Mouse (Mus musculus) kidney, adult 2 months (tissue): ENCODE results near the gene Ucp1.

Experiments
- CTCF ChIP-seq: fragments of 200-500 bp; conservative IDR thresholded peaks from 2 replicates; pipeline ENCODE4 v1.5.1; 2011; ENCODE audit warnings: low read depth, mild to moderate bottlenecking, control low read depth, low read length, moderate library complexity, mixed read lengths; ENCODE audit not compliant: insufficient read depth, insufficient read length
- POLR2A ChIP-seq: fragments of 200-500 bp; IDR thresholded peaks from one replicate; pipeline ENCODE4 v1.6.1; 2011; ENCODE audit warnings: low read depth, low read length, control low read depth

- no peak for TF ChIP-seq POLR2A
- no peak for TF ChIP-seq CTCF
Observed at GRCm38 (mm10) chr8:83290176-83290575, at the start of gene Ucp1.
